Comparison of ENCODE assay signal across 19 mouse cellular contexts in the genomic region with DNA sequence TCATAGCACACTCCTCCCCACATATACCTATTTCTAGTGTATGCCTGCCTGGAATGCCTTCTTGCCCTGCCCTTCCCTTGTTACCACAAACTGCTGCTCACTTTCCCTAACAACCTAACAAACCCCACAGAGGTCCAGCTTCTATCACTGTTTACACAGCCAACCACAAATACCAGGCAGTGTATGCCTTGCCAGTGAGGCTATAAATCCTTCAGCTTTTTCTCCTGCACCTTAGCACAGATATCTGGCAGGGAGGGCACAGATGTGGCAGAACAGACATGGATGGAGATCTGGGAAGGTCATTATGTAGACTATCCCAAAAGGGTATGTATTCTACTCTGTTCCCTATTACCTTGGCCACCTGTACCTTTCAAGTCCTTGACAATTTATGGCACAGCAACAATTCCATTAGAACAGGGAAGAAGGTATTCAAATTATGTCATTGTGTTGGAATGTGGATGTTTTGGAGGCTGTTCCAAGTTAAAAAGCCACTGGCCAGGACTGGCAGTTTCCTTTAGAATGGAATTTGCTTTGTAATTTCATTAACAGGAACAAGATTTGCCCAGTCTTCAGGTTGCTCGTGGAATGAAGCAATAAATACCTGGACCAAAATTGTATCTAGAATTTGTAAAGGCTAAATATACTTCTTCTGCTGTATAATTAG.
DNase-seq lines count a peak whose midpoint lies in the region; ATAC-seq lines count a peak whose summit lies in the region.
"Had no signal": no experiment of that assay in that cellular context is flagged by ENCODE, and none has a peak within 500 bp of the region (broad histone marks: within the 10 kb centered on the region; RNA-seq: fewer than 3 reads in every experiment).

No protein-coding gene starts in this region.

- H3K27ac ChIP-seq in limb, embryonic 11.5 days (replicated peaks; ENCODE audit: low read depth, low read length): no peak overlapping the region
- H3K27ac ChIP-seq in limb, embryonic 10.5 days: no peak overlapping the region
- H3K27ac ChIP-seq in kidney, embryonic 16.5 days (ENCODE audit: low read length): no peak overlapping the region
- H3K27ac ChIP-seq: embryonic facial prominence, embryonic 10.5 days; liver, embryonic 12.5 days; midbrain, embryonic 15.5 days had no signal

- 51% methylated on average over 1 of the region's 1 CpGs for WGBS in limb, embryonic 11.5 days
- 80% methylated on average over 1 of the region's 1 CpGs for WGBS in limb, embryonic 10.5 days
- WGBS in kidney, embryonic 16.5 days: 64% methylated on average over 1 of the region's 1 CpGs

- ATAC-seq in limb, embryonic 11.5 days (ENCODE audit: insufficient number of reproducible peaks, low FRiP score, low TSS enrichment, low read depth): peak; percentile 21; the same call in 1 of the 2 replicates
- ATAC-seq in kidney, embryonic 16.5 days (ENCODE audit: low FRiP score, low TSS enrichment): peak; percentile 15; the same call in 1 of the 2 replicates
- ATAC-seq: forebrain, embryonic 14.5 days; hindbrain, embryonic 16.5 days; intestine, postnatal 0 days; liver, embryonic 12.5 days; midbrain, embryonic 15.5 days had no signal

- no peak overlapping the region for H3K9ac ChIP-seq in limb, embryonic 11.5 days (ENCODE audit: low read length)
- no peak overlapping the region for H3K9ac ChIP-seq in kidney, embryonic 16.5 days (replicated peaks; ENCODE audit: low read length)
- H3K9ac ChIP-seq: liver, embryonic 12.5 days; midbrain, embryonic 15.5 days had no signal

- no peak overlapping the region for H3K4me3 ChIP-seq in limb, embryonic 11.5 days (ENCODE audit: low read depth, low read length)
- no peak overlapping the region for H3K4me3 ChIP-seq in limb, embryonic 10.5 days
- no peak overlapping the region for H3K4me3 ChIP-seq in kidney, embryonic 16.5 days (ENCODE audit: low read length)
- H3K4me3 ChIP-seq: embryonic facial prominence, embryonic 10.5 days; liver, embryonic 12.5 days; midbrain, embryonic 15.5 days had no signal

- no peaks in the 10 kb centered on the region for H3K36me3 ChIP-seq in limb, embryonic 11.5 days (ENCODE audit: control insufficient read depth, insufficient read depth, low read length)
- H3K36me3 ChIP-seq in limb, embryonic 10.5 days: no peaks in the 10 kb centered on the region
- no peaks in the 10 kb centered on the region for H3K36me3 ChIP-seq in kidney, embryonic 16.5 days (ENCODE audit: insufficient read depth, low read length)
- H3K36me3 ChIP-seq: embryonic facial prominence, embryonic 10.5 days; liver, embryonic 12.5 days; midbrain, embryonic 15.5 days had no signal

- no peak overlapping the region for H3K4me2 ChIP-seq in limb, embryonic 11.5 days (ENCODE audit: low read depth, severe bottlenecking)
- H3K4me2 ChIP-seq in kidney, embryonic 16.5 days (replicated peaks; ENCODE audit: low read depth, low read length): no peak overlapping the region
- H3K4me2 ChIP-seq: heart, embryonic 11.5 days; liver, embryonic 12.5 days; midbrain, embryonic 15.5 days had no signal

- no peak for DNase-seq in limb, embryonic 11.5 days (ENCODE audit: low spot score)
- no peak for DNase-seq in limb, embryonic 10.5 days (ENCODE audit: low spot score)
- DNase-seq in R1 (ENCODE audit: low read depth, low spot score): peak; percentile 1
- peak; percentile 16 for DNase-seq in mesoderm, embryonic 11.5 days (ENCODE audit: low read depth, low spot score)
- DNase-seq in layer of hippocampus, postnatal 36 days: no peak
- DNase-seq in cerebellum, adult 11 months: no peak
- DNase-seq in heart, postnatal 14 days: no peak
- DNase-seq: adrenal gland, adult 2 months; cerebellum, postnatal 25 days; left cerebral cortex, postnatal 4 days; retina, postnatal 1 day had no signal

- intact Hi-C loops in heart, postnatal 14 days (cut with DNase I): no loop called here

- H3K9me3 ChIP-seq in limb, embryonic 11.5 days (ENCODE audit: control insufficient read depth, low read length): no peaks in the 10 kb centered on the region
- no peaks in the 10 kb centered on the region for H3K9me3 ChIP-seq in limb, embryonic 10.5 days (replicated peaks)
- no peaks in the 10 kb centered on the region for H3K9me3 ChIP-seq in kidney, embryonic 16.5 days (ENCODE audit: low read length)
- H3K9me3 ChIP-seq: embryonic facial prominence, embryonic 10.5 days; liver, embryonic 12.5 days; midbrain, embryonic 15.5 days had no signal

- H3K27me3 ChIP-seq in limb, embryonic 11.5 days (ENCODE audit: control insufficient read depth, insufficient read depth, low read length): no peaks in the 10 kb centered on the region
- no peaks in the 10 kb centered on the region for H3K27me3 ChIP-seq in limb, embryonic 10.5 days (ENCODE audit: low read depth, poor library complexity, severe bottlenecking)
- no peaks in the 10 kb centered on the region for H3K27me3 ChIP-seq in kidney, embryonic 16.5 days (ENCODE audit: insufficient read depth, low read length)
- H3K27me3 ChIP-seq: liver, embryonic 12.5 days; midbrain, embryonic 15.5 days had no signal

- H3K4me1 ChIP-seq in limb, embryonic 11.5 days (ENCODE audit: control insufficient read depth, insufficient read depth, low read length): no peaks in the 10 kb centered on the region
- no peaks in the 10 kb centered on the region for H3K4me1 ChIP-seq in limb, embryonic 10.5 days
- no peaks in the 10 kb centered on the region for H3K4me1 ChIP-seq in kidney, embryonic 16.5 days (ENCODE audit: insufficient read depth, low read length)
- H3K4me1 ChIP-seq: embryonic facial prominence, embryonic 10.5 days; liver, embryonic 12.5 days; midbrain, embryonic 15.5 days had no signal

Comparison
In these comparisons a context has a peak if more than half of its experiments do, and no peak if none do; other contexts are left out.
1. DNase-seq: peak in R1 (single experiment) and mesoderm, embryonic 11.5 days (single experiment); none in limb, embryonic 11.5 days (single experiment), limb, embryonic 10.5 days (single experiment), layer of hippocampus, postnatal 36 days (0 of 2), cerebellum, adult 11 months (single experiment) and heart, postnatal 14 days (0 of 2).